Comparison of ENCODE assay signal across 9 mouse cellular contexts in genomic region chr5:120566101-120566500, GRCm38 (mm10). TPM values are rescaled to one million over a fixed set of nuclear protein-coding genes. Genes with fewer than 3 reads are reported as not detected.
DNase-seq lines count a peak whose midpoint lies in the region; ATAC-seq and TF ChIP-seq lines count a peak whose summit lies in the region.
"Had no signal": no experiment of that assay in that cellular context is flagged by ENCODE, and none has a peak within 500 bp of the region (broad histone marks: within the 10 kb centered on the region; RNA-seq: fewer than 3 reads in every experiment).

No protein-coding gene starts in this region.

- H3K9ac ChIP-seq in liver, adult 2 months (ENCODE audit: low read depth, low read length): peak overlapping the region; percentile 38
- no peak overlapping the region for H3K9ac ChIP-seq in liver, embryonic 11.5 days (ENCODE audit: low read depth, low read length)
- H3K9ac ChIP-seq in midbrain, embryonic 14.5 days (replicated peaks; ENCODE audit: low read length): no peak overlapping the region; the same call in 1 of the 2 replicates

- WGBS in liver, adult 2 months: 15% methylated on average over 5 of the region's 5 CpGs
- WGBS in liver, embryonic 11.5 days: 81% methylated on average over 5 of the region's 5 CpGs
- WGBS in cerebellum, adult 2 months: 3% methylated on average over 5 of the region's 5 CpGs
- 76% methylated on average over 5 of the region's 5 CpGs for WGBS in heart, embryonic 10.5 days
- 25% methylated on average over 5 of the region's 5 CpGs for WGBS in midbrain, embryonic 14.5 days

- peak; percentile 44 for DNase-seq in liver, adult 2 months (ENCODE audit: extremely low read depth, low read depth, low spot score)
- DNase-seq in liver, embryonic 11.5 days (ENCODE audit: low spot score): no peak
- peak; percentile 85 to 95 for DNase-seq in cerebellum, adult 2 months
- DNase-seq in heart, embryonic 10.5 days (ENCODE audit: low spot score): no peak
- DNase-seq in kidney, adult 9 months: peak; percentile 84
- peak; percentile 85 for DNase-seq in midbrain, embryonic 14.5 days
- DNase-seq in thymus, postnatal 36 days: no peak
- DNase-seq in urinary bladder, adult 2 months (ENCODE audit: low spot score): no peak

- ATAC-seq in liver, embryonic 11.5 days (replicated peaks; ENCODE audit: low FRiP score): no peak
- ATAC-seq in midbrain, embryonic 14.5 days (ENCODE audit: low FRiP score, low TSS enrichment): peak; percentile 63

- no peak for TF ChIP-seq POLR2A in liver, adult 2 months (IDR thresholded peaks at IDR 0.05; ENCODE audit: extremely low read depth, insufficient read depth, low read length)
- no peak for TF ChIP-seq POLR2A in cerebellum, adult 2 months (IDR thresholded peaks at IDR 0.05; ENCODE audit: borderline replicate concordance, insufficient read depth, low read length)

- H3K4me2 ChIP-seq in liver, embryonic 11.5 days: no peak overlapping the region
- 0 out of 2 replicates have a peak overlapping the region, but pooled peaks have one; percentile 6 for H3K4me2 ChIP-seq in midbrain, embryonic 14.5 days (ENCODE audit: low read length)

- peaks cover 53% of the 10 kb centered on the region for H3K4me1 ChIP-seq in liver, adult 2 months (ENCODE audit: control insufficient read depth, insufficient read depth, low read length)
- H3K4me1 ChIP-seq in liver, embryonic 11.5 days (replicated peaks; ENCODE audit: control insufficient read depth, insufficient read depth, low read length): peaks cover 55% of the 10 kb centered on the region
- peaks cover 63% of the 10 kb centered on the region for H3K4me1 ChIP-seq in cerebellum, adult 2 months (ENCODE audit: control insufficient read depth, insufficient read depth, low read length)
- H3K4me1 ChIP-seq in heart, embryonic 10.5 days: peaks cover 84% of the 10 kb centered on the region
- H3K4me1 ChIP-seq in midbrain, embryonic 14.5 days (ENCODE audit: control insufficient read depth, insufficient read depth, low read length): peaks cover 57% of the 10 kb centered on the region

- H3K9me3 ChIP-seq in liver, embryonic 11.5 days (ENCODE audit: control insufficient read depth, low read length): no peaks in the 10 kb centered on the region
- no peaks in the 10 kb centered on the region for H3K9me3 ChIP-seq in heart, embryonic 10.5 days
- H3K9me3 ChIP-seq in midbrain, embryonic 14.5 days (ENCODE audit: control insufficient read depth, low read length): no peaks in the 10 kb centered on the region
- H3K9me3 ChIP-seq: G1E had no signal

- H3K27me3 ChIP-seq in liver, adult 2 months (ENCODE audit: control insufficient read depth, insufficient read depth, low read length): no peaks in the 10 kb centered on the region
- H3K27me3 ChIP-seq in liver, embryonic 11.5 days (replicated peaks; ENCODE audit: control insufficient read depth, insufficient read depth, low read length): no peaks in the 10 kb centered on the region
- no peaks in the 10 kb centered on the region for H3K27me3 ChIP-seq in cerebellum, adult 2 months (ENCODE audit: control insufficient read depth, insufficient read depth, low read length)
- H3K27me3 ChIP-seq in heart, embryonic 10.5 days (ENCODE audit: insufficient read depth, poor library complexity, severe bottlenecking): 0 out of 2 replicates have a peak, but pooled peaks cover 6% of the 10 kb centered on the region
- no peaks in the 10 kb centered on the region for H3K27me3 ChIP-seq in midbrain, embryonic 14.5 days (ENCODE audit: control insufficient read depth, insufficient read depth, low read length)

- no peaks in the 10 kb centered on the region for H3K36me3 ChIP-seq in liver, adult 2 months (ENCODE audit: control insufficient read depth, insufficient read depth, low read length)
- H3K36me3 ChIP-seq in liver, embryonic 11.5 days (ENCODE audit: control insufficient read depth, insufficient read depth, low read length): no peaks in the 10 kb centered on the region
- no peaks in the 10 kb centered on the region for H3K36me3 ChIP-seq in heart, embryonic 10.5 days
- no peaks in the 10 kb centered on the region for H3K36me3 ChIP-seq in midbrain, embryonic 14.5 days (ENCODE audit: control insufficient read depth, insufficient read depth, low read length)

- H3K27ac ChIP-seq in liver, adult 2 months (replicated peaks; ENCODE audit: insufficient read depth, low read depth, low read length): peak overlapping the region; percentile 63
- no peak overlapping the region for H3K27ac ChIP-seq in liver, embryonic 11.5 days (ENCODE audit: low read depth, low read length)
- peak overlapping the region; percentile 90 for H3K27ac ChIP-seq in cerebellum, adult 2 months (ENCODE audit: insufficient read depth, low read length)
- peak overlapping the region; percentile 82 for H3K27ac ChIP-seq in heart, embryonic 10.5 days
- peak overlapping the region; percentile 84 for H3K27ac ChIP-seq in midbrain, embryonic 14.5 days (replicated peaks; ENCODE audit: low read depth, low read length)

- no peak for TF ChIP-seq CTCF in liver, adult 2 months (IDR thresholded peaks at IDR 0.05; ENCODE audit: low read depth, low read length)
- TF ChIP-seq CTCF in cerebellum, adult 2 months (IDR thresholded peaks at IDR 0.05; ENCODE audit: borderline replicate concordance, insufficient read depth, low read depth, low read length): no peak

- H3K4me3 ChIP-seq in liver, adult 2 months (ENCODE audit: insufficient read depth, low read depth, low read length): no peak overlapping the region
- H3K4me3 ChIP-seq in liver, embryonic 11.5 days (ENCODE audit: low read depth, low read length): no peak overlapping the region
- H3K4me3 ChIP-seq in cerebellum, adult 2 months (replicated peaks; ENCODE audit: insufficient read depth, low read depth, low read length): no peak overlapping the region
- H3K4me3 ChIP-seq in heart, embryonic 10.5 days: no peak overlapping the region
- H3K4me3 ChIP-seq in midbrain, embryonic 14.5 days (replicated peaks; ENCODE audit: low read depth, low read length): no peak overlapping the region

- H3K79me2 ChIP-seq in liver, adult 2 months (ENCODE audit: control insufficient read depth, insufficient read depth, low read length): peaks cover 8% of the 10 kb centered on the region; the same call in 1 of the 2 replicates

RNA-seq across cellular contexts. Expression of gene Tpcn1, which starts 22.4 kb away (rescaled TPM):
- total RNA-seq in liver, adult 2 months (2014; rRNA removed): 7.6 and 11.5 TPM in 2 replicates
- polyA plus RNA-seq in liver, adult 2 months (2012; rRNA removed): 51.9 and 78.1 TPM in 2 replicates
- polyA plus RNA-seq in liver, embryonic 11.5 days (2014; fragmentation: Nextera tagmentation; extraction: Ambion mirVana): 27.4 and 29.7 TPM in 2 replicates
- 47.3 and 56.6 TPM in 2 replicates for polyA plus RNA-seq in cerebellum, adult 2 months (2012; rRNA removed)
- polyA plus RNA-seq in heart, embryonic 10.5 days (2016; fragmentation: Nextera tagmentation; extraction: Ambion mirVana): 13.0 and 21.7 TPM in 2 replicates
- polyA plus RNA-seq in midbrain, embryonic 14.5 days (2014; fragmentation: Nextera tagmentation; extraction: Ambion mirVana): 10.4 and 12.2 TPM in 2 replicates
- polyA plus RNA-seq in urinary bladder, adult 2 months (2012; rRNA removed): 38.6 and 55.0 TPM in 2 replicates

RNA-seq across cellular contexts. Expression of gene Iqcd, which starts 22.7 kb away (rescaled TPM):
- 0.09 TPM in 1 of 2 replicates, not detected in the other for total RNA-seq in liver, adult 2 months (2014; rRNA removed)
- polyA plus RNA-seq in liver, adult 2 months (2012; rRNA removed): 0.15 and 0.22 TPM in 2 replicates
- polyA plus RNA-seq in liver, embryonic 11.5 days (2014; fragmentation: Nextera tagmentation; extraction: Ambion mirVana): 1.3 and 1.5 TPM in 2 replicates
- 1.8 and 2.0 TPM in 2 replicates for polyA plus RNA-seq in cerebellum, adult 2 months (2012; rRNA removed)
- polyA plus RNA-seq in heart, embryonic 10.5 days (2016; fragmentation: Nextera tagmentation; extraction: Ambion mirVana): 0.15 and 0.24 TPM in 2 replicates
- 1.4 and 1.7 TPM in 2 replicates for polyA plus RNA-seq in midbrain, embryonic 14.5 days (2014; fragmentation: Nextera tagmentation; extraction: Ambion mirVana)
- polyA plus RNA-seq in urinary bladder, adult 2 months (2012; rRNA removed): 1.6 and 1.8 TPM in 2 replicates

RNA-seq across cellular contexts. Expression of gene Rita1, which starts 46.3 kb away (rescaled TPM):
- 4.4 and 5.9 TPM in 2 replicates for total RNA-seq in liver, adult 2 months (2014; rRNA removed)
- polyA plus RNA-seq in liver, adult 2 months (2012; rRNA removed): 9.1 and 10.5 TPM in 2 replicates
- polyA plus RNA-seq in liver, embryonic 11.5 days (2014; fragmentation: Nextera tagmentation; extraction: Ambion mirVana): 9.0 and 13.1 TPM in 2 replicates
- polyA plus RNA-seq in cerebellum, adult 2 months (2012; rRNA removed): 43.7 and 47.3 TPM in 2 replicates
- 11.0 and 11.2 TPM in 2 replicates for polyA plus RNA-seq in heart, embryonic 10.5 days (2016; fragmentation: Nextera tagmentation; extraction: Ambion mirVana)
- polyA plus RNA-seq in midbrain, embryonic 14.5 days (2014; fragmentation: Nextera tagmentation; extraction: Ambion mirVana): 20.6 and 25.5 TPM in 2 replicates
- polyA plus RNA-seq in urinary bladder, adult 2 months (2012; rRNA removed): 11.0 and 12.9 TPM in 2 replicates

RNA-seq across cellular contexts. Expression of gene Ddx54, which starts 46.4 kb away (rescaled TPM):
- total RNA-seq in liver, adult 2 months (2014; rRNA removed): 15.2 and 19.8 TPM in 2 replicates
- 24.2 and 24.6 TPM in 2 replicates for polyA plus RNA-seq in liver, adult 2 months (2012; rRNA removed)
- 46.7 and 47.0 TPM in 2 replicates for polyA plus RNA-seq in liver, embryonic 11.5 days (2014; fragmentation: Nextera tagmentation; extraction: Ambion mirVana)
- 24.1 and 25.4 TPM in 2 replicates for polyA plus RNA-seq in cerebellum, adult 2 months (2012; rRNA removed)
- 47.1 and 49.4 TPM in 2 replicates for polyA plus RNA-seq in heart, embryonic 10.5 days (2016; fragmentation: Nextera tagmentation; extraction: Ambion mirVana)
- 29.4 and 31.9 TPM in 2 replicates for polyA plus RNA-seq in midbrain, embryonic 14.5 days (2014; fragmentation: Nextera tagmentation; extraction: Ambion mirVana)
- polyA plus RNA-seq in urinary bladder, adult 2 months (2012; rRNA removed): 25.7 and 26.2 TPM in 2 replicates

RNA-seq across cellular contexts. Expression of gene Slc8b1, which starts 55.1 kb away (rescaled TPM):
- 40.6 and 78.9 TPM in 2 replicates for total RNA-seq in liver, adult 2 months (2014; rRNA removed)
- 47.6 and 52.4 TPM in 2 replicates for polyA plus RNA-seq in liver, adult 2 months (2012; rRNA removed)
- 5.1 and 5.5 TPM in 2 replicates for polyA plus RNA-seq in liver, embryonic 11.5 days (2014; fragmentation: Nextera tagmentation; extraction: Ambion mirVana)
- 8.2 TPM in 2 replicates for polyA plus RNA-seq in cerebellum, adult 2 months (2012; rRNA removed)
- polyA plus RNA-seq in heart, embryonic 10.5 days (2016; fragmentation: Nextera tagmentation; extraction: Ambion mirVana): 4.2 and 5.9 TPM in 2 replicates
- polyA plus RNA-seq in midbrain, embryonic 14.5 days (2014; fragmentation: Nextera tagmentation; extraction: Ambion mirVana): 0.85 and 1.5 TPM in 2 replicates
- 28.8 and 30.9 TPM in 2 replicates for polyA plus RNA-seq in urinary bladder, adult 2 months (2012; rRNA removed)

Comparison
In these comparisons a context has a peak if more than half of its experiments do, and no peak if none do; other contexts are left out.
1. DNase-seq: peak in liver, adult 2 months (single experiment), cerebellum, adult 2 months (2 of 2), kidney, adult 9 months (single experiment) and midbrain, embryonic 14.5 days (single experiment); none in liver, embryonic 11.5 days (single experiment), heart, embryonic 10.5 days (single experiment), thymus, postnatal 36 days (0 of 2) and urinary bladder, adult 2 months (single experiment).